Mouse (Mus musculus): Measurements from ENCODE around the gene Hspa1b. TPM values are rescaled to one million over a fixed set of nuclear protein-coding genes. Genes with fewer than 3 reads are reported as not detected.
"Not testable (repeated sequence)": the region's sequence is repeated elsewhere in the genome, so short reads cannot be mapped to it uniquely, and the experiment has no call there.

Hspa1b gene
- total RNA-seq, 2 experiments from 2014 or later: 17.0 to 23.5 TPM

GRCm38 (mm10) chr17:34956340-34956739 is 2.7 kb downstream of the Hspa1b start:
- DNase-seq (ENCODE audit: extremely low spot score in 1 of 2, low spot score in 1 of 2): no peak

- DNase-seq (ENCODE audit: extremely low spot score in 1 of 2, low spot score in 1 of 2): no peak
These were observed 3.2 kb downstream of the Hspa1b start for GRCm38 (mm10) chr17:34955884-34956283.

- no peak for DNase-seq (ENCODE audit: extremely low spot score in 1 of 2, low spot score in 1 of 2)
These were observed 4.2 kb downstream of the Hspa1b start for GRCm38 (mm10) chr17:34954831-34955230.

GRCm38 (mm10) chr17:34953904-34954303 is 5.1 kb downstream of the Hspa1b start:
- DNase-seq (ENCODE audit: extremely low spot score in 1 of 2, low spot score in 1 of 2): no peak

GRCm38 (mm10) chr17:34953258-34953657 is 5.8 kb downstream of the Hspa1b start:
- no peak for DNase-seq (ENCODE audit: extremely low spot score in 1 of 2, low spot score in 1 of 2)

GRCm38 (mm10) chr17:34952378-34953040 is 6.5 kb downstream of the Hspa1b start:
- peak; percentile 75 to 81 for DNase-seq (ENCODE audit: extremely low spot score in 1 of 2, low spot score in 1 of 2)

- no peak for DNase-seq (ENCODE audit: extremely low spot score in 1 of 2, low spot score in 1 of 2)
These were observed 7.2 kb downstream of the Hspa1b start for GRCm38 (mm10) chr17:34951636-34952377.

GRCm38 (mm10) chr17:34950514-34951455 is 8.3 kb downstream of the Hspa1b start:
- DNase-seq (ENCODE audit: extremely low spot score in 1 of 2, low spot score in 1 of 2): no peak

GRCm38 (mm10) chr17:34949553-34949969 is 9.5 kb downstream of the Hspa1b start:
- no peak for DNase-seq (ENCODE audit: extremely low spot score in 1 of 2, low spot score in 1 of 2)

GRCm38 (mm10) chr17:34948721-34949552 is 10.1 kb downstream of the Hspa1b start:
- not testable (repeated sequence) for DNase-seq (ENCODE audit: extremely low spot score in 1 of 2, low spot score in 1 of 2)

- DNase-seq (ENCODE audit: extremely low spot score in 1 of 2, low spot score in 1 of 2): no peak
These were observed 11.4 kb downstream of the Hspa1b start for GRCm38 (mm10) chr17:34947606-34948005.

- DNase-seq (ENCODE audit: extremely low spot score in 1 of 2, low spot score in 1 of 2): no peak
These were observed 12.4 kb downstream of the Hspa1b start for GRCm38 (mm10) chr17:34946486-34947140.

- no peak for DNase-seq (ENCODE audit: extremely low spot score in 1 of 2, low spot score in 1 of 2)
These were observed 14.7 kb downstream of the Hspa1b start for GRCm38 (mm10) chr17:34944362-34944761.

- DNase-seq (ENCODE audit: extremely low spot score in 1 of 2, low spot score in 1 of 2): no peak
These were observed 15.8 kb downstream of the Hspa1b start for GRCm38 (mm10) chr17:34943128-34943815.

- DNase-seq (ENCODE audit: extremely low spot score in 1 of 2, low spot score in 1 of 2): no peak
These were observed 17.5 kb downstream of the Hspa1b start for GRCm38 (mm10) chr17:34941344-34942041.

- no peak for DNase-seq (ENCODE audit: extremely low spot score in 1 of 2, low spot score in 1 of 2)
These were observed 21.0 kb downstream of the Hspa1b start for GRCm38 (mm10) chr17:34937960-34938505.

- DNase-seq (ENCODE audit: extremely low spot score in 1 of 2, low spot score in 1 of 2): no peak
These were observed 24.2 kb downstream of the Hspa1b start for GRCm38 (mm10) chr17:34934830-34935229.

- no peak for DNase-seq (ENCODE audit: extremely low spot score in 1 of 2, low spot score in 1 of 2)
These were observed 25.0 kb downstream of the Hspa1b start for GRCm38 (mm10) chr17:34934031-34934430.
